Mouse (Mus musculus) ovary, postnatal 10 days (tissue): ENCODE results near the gene Prickle3.

Experiments used
- DNase-seq: peaks from one replicate; pipeline ENCODE4 v3.0.0; 2022; ENCODE audit warnings: low spot score

The Prickle3 gene

DNA sequence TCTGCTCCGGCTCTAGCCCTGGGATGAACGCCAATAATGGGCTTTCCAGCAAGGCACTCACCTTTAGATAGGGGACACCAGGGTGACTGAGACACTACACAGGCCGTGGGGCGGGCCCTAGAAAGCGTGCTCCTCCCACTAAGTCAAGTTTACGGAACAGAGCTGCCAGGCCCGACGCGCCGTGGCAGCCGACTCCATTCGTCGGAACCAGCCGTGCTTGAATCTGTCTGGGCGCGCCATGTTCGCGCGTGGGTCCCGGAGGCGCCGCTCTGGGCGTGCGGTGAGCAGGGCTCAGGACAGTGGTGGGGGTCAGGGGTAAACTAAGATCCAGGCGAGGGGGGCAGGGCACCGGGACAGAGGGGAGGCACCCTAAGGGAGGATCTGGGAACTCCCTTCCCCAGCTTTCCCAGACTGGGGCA, at the start of gene Prickle3:
TSS of gene Prickle3 (plus strand) at position 40 of the 419 bp plus-strand sequence.
- no peak for DNase-seq

DNA sequence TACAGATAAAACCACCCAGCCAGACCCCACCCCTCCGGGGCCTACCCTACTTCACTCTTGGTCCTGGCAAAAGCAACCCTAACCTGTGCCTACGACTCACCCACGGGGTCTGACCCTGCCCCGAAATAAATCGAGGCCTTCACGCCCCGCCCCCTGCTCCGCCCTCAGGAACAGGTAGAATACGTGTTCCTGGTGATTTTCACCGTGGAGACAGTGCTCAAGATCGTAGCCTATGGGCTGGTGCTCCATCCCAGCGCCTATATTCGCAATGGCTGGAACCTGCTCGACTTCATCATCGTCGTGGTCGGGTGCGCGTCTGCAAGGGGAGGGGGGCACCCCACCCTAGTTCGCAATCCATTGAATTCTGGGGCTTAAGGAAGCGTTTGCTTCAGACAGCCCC, 47.0 kb upstream of the Prickle3 start:
- no peak for DNase-seq

GRCm38 (mm10) chrX:7610536-7611258, 46.4 kb upstream of the Prickle3 start:
- DNase-seq, result no peak

GRCm38 (mm10) chrX:7617889-7618551, 39.0 kb upstream of the Prickle3 start:
- DNase-seq, result no peak

- DNase-seq, result no peak
Observed at GRCm38 (mm10) chrX:7632560-7632959, 24.5 kb upstream of the Prickle3 start.

DNA sequence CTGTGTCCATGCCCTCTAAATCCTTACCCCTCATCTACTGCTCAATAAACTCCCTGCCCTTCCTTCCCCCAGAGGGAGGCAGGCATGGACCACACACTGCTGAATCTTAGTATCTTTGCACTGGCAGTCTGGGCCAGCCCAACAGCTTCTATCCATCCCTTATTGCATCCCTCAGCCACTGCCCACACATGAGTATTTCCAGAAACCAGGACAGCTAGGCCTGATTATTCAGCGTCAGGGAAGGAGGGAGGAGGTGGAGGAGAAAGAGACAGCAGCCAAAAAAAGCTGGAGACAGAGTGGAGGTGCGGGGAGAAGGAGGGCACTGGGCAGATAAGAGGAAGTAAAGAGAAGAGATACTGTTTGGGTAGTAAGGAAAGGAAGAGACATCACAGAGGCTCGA, 22.0 kb upstream of the Prickle3 start:
- DNase-seq, result no peak

DNA sequence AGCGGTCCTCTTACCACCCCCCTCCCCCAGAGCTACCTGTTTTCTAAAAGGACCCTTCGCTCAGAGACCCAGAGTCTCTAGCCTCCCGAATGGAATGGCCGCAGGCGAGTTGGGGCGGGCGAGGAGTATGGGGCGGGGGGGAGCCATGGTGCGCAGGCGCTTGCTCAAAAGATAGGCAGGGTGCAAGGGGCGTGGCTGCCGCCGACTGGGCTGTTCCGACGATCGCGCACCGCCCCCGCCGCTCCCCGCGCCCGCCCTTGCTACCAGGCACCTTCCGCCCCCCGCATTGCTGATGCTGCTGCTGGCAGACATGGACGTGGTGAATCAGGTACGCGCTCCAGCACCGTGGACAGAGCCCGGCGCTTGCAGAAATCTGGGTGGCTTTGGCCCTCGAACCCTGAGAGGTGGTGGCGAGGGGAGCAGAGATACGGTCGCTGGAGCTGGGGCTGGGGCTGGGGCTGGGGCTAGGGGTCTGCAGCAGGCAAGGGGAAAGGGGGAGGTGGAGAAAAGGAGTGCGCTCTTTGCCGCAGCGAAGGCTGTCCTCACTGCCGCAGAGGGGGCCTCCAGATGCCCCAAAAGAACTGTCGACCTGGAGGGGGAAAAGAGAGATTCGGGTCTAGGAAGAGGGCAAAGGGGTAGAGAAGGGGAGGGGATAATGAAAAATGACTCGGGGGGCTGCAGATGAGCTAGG, 18.5 kb upstream of the Prickle3 start, which contains the start of gene Syp:
TSS of gene Syp (plus strand) at position 71 of the 691 bp plus-strand sequence.
- DNase-seq, result peak; percentile 33

DNA sequence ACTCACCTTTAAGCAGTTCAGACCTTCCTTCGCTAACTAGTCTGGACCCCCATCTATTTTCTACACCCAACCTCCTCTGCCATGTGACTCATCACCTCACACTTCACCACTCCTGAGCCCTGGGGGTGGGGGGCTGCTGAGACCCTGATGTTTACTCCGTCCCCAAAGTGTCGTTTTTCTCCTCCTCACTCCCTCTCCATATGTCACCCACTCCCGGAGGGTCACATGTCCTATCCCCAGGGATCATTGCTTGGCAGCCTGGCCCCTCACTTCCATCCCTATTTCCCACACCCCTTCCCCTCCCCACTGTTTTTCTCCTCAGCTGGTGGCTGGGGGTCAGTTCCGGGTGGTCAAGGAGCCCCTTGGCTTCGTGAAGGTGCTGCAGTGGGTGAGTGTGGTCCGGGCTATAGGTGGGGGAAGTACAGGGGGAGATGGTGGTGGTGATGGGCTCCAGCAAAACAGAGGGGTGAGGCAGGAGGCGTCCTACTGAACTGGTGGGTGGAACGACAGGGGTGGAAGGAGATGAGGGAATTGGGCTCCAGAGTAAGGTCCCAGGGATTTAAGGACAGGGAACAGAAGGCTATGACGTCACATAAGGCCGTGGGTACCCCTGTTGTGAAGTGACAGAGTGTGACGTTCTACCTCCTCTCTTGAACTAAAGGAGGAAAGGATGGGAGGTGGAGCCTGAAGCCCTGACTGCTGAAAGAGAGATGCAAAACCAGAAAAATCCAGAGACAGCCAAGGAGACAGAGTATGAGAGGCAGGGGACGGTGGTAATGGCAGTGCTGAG, 17.3 kb upstream of the Prickle3 start:
- no peak for DNase-seq

- DNase-seq, result no peak
Observed at GRCm38 (mm10) chrX:7640785-7641184, 16.3 kb upstream of the Prickle3 start.

GRCm38 (mm10) chrX:7645349-7645748, 11.7 kb upstream of the Prickle3 start:
- DNase-seq, result peak; percentile 52

DNA sequence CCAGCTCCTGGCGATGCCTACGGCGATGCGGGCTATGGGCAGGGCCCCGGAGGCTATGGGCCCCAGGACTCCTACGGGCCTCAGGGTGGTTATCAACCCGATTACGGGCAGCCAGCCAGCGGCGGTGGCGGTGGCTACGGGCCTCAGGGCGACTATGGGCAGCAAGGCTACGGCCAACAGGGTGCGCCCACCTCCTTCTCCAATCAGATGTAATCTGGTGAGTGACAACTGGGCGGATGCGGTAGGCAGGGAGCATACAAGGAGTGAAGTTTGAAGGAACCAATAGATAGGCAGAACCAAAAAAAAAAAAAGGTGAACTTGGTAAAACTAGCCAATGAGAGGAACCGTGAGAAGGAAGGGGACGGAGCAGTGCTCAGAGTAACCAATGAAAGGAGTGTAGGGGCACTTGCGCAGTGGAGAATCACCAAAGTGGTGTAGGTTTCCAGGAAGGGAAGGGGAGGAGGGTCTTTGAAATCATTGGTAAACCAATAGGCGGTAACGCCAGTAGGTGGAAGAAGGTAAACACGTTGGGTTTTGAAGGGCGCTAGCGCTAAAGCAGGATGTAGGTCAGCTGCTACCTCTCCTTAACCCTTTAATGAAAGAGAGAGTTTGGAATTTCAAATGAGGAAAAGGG, 8.3 kb upstream of the Prickle3 start:
- peak; percentile 45 for DNase-seq

GRCm38 (mm10) chrX:7658031-7658784, 1.1 kb downstream of the Prickle3 start:
- no peak for DNase-seq

GRCm38 (mm10) chrX:7658785-7659589, 1.9 kb downstream of the Prickle3 start:
- no peak for DNase-seq

DNA sequence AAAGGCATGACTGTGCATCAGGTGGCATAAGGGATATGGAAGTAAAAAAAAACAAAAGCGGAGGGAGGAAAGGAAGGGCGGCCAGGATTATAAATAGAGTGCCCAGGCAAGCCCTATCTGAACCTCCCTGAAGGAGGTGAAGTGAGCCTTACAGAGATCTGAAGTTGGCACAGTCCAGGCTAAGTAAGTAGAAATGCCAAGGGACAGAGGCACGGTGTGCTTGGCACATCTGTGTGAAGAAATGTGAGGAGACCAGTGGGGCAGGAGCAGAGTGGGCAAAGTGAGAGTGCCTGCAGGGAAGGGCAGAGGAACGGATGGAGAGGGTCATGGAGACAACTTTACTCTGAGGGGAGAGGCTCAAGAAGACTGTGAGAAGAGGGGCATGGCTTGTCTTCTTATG, 4.0 kb downstream of the Prickle3 start:
- no peak for DNase-seq

GRCm38 (mm10) chrX:7662936-7663335, 5.9 kb downstream of the Prickle3 start:
- DNase-seq, result no peak

- DNase-seq, result no peak
Observed at GRCm38 (mm10) chrX:7664791-7665190, 7.7 kb downstream of the Prickle3 start.

- DNase-seq, result no peak
Observed at GRCm38 (mm10) chrX:7665739-7666502, 8.9 kb downstream of the Prickle3 start.

DNA sequence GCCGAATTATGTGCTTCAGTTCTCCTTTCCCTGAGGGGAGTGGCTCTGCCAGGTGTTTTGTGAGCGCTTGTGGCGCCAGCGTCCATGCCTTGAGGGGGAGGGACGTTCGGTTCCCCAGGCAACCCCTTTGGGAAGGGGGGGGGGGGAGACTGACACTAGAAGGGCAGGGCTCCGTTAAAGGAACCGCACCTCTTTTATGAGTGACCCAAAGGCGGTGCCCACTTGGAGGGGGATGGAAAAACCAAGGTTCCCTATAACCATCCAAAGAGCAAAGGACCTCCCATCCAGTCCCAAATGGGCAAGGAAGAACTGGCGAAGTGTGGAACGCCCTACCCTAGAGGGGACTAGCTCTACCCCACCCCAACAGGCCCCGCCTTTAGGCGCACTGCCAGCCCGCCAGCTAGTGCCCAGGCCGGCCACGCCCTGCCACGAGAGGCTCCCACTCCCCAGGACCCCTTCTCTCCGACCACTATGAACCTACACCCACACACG, 13.4 kb downstream of the Prickle3 start:
- no peak for DNase-seq
